8 mouse cellular contexts compared by ENCODE assay signal in genomic region chr3:84813436-84814156, GRCm38 (mm10). TPM values are rescaled to one million over a fixed set of nuclear protein-coding genes. Genes with fewer than 3 reads are reported as not detected.
DNase-seq lines count a peak whose midpoint lies in the region; ATAC-seq and TF ChIP-seq lines count a peak whose summit lies in the region.

No protein-coding gene starts in this region.

- peak overlapping the region; percentile 70 for H3K27ac ChIP-seq in kidney, adult 2 months (ENCODE audit: insufficient read depth, low read depth, low read length)
- peak overlapping the region; percentile 96 for H3K27ac ChIP-seq in forebrain, embryonic 16.5 days (ENCODE audit: low read length)

- 3% methylated on average over 29 of the region's 29 CpGs for WGBS in kidney, adult 2 months
- whole genome bisulfite sequencing in forebrain, embryonic 16.5 days, result under 1% methylated on average over 29 of the region's 29 CpGs

- H3K4me2 ChIP-seq in forebrain, embryonic 16.5 days (ENCODE audit: low read length), result peak overlapping the region; percentile 87

- ATAC-seq in forebrain, embryonic 16.5 days, result peak; percentile 32; the same call in 1 of the 2 replicates
- ATAC-seq in megakaryocyte, adult 5-6 weeks (ENCODE audit: poor library complexity, severe bottlenecking), result peak; percentile 8

- H3K27me3 ChIP-seq in kidney, adult 2 months (replicated peaks; ENCODE audit: control insufficient read depth, insufficient read depth, low read length), result no peaks in the 10 kb centered on the region
- no peaks in the 10 kb centered on the region for H3K27me3 ChIP-seq in forebrain, embryonic 16.5 days (replicated peaks; ENCODE audit: control insufficient read depth, insufficient read depth, low read length)

- H3K36me3 ChIP-seq in kidney, adult 2 months (ENCODE audit: control insufficient read depth, insufficient read depth, low read length), result no peaks in the 10 kb centered on the region
- H3K36me3 ChIP-seq in forebrain, embryonic 16.5 days (ENCODE audit: control insufficient read depth, insufficient read depth), result no peaks in the 10 kb centered on the region

- TF ChIP-seq CTCF in kidney, adult 2 months (conservative IDR thresholded peaks at IDR 0.05; ENCODE audit: insufficient read depth, insufficient read length, low read depth, low read length), result no peak

- no peak for DNase-seq in kidney, adult 2 months
- DNase-seq in kidney, postnatal 25 days, result no peak
- DNase-seq in MN1 (ENCODE audit: low spot score), result peak; percentile 14
- no peak for DNase-seq in adrenal gland, adult (ENCODE audit: inconsistent age in 2 of 2, low spot score in 1 of 2)
- DNase-seq in adrenal gland, postnatal 25 days, result no peak
- DNase-seq in adrenal gland, adult 18-20 months (ENCODE audit: low spot score in 2 of 2), result no peak

- H3K4me3 ChIP-seq in kidney, adult 2 months (ENCODE audit: insufficient read depth, low read depth, low read length), result peak overlapping the region; percentile 83
- peak overlapping the region; percentile 98 for H3K4me3 ChIP-seq in forebrain, embryonic 16.5 days (replicated peaks; ENCODE audit: low read length)

- TF ChIP-seq POLR2A in kidney, adult 2 months (IDR thresholded peaks at IDR 0.05; ENCODE audit: low read depth, low read length), result no peak

- no peaks in the 10 kb centered on the region; the same call in 1 of the 2 replicates for H3K4me1 ChIP-seq in kidney, adult 2 months (ENCODE audit: control insufficient read depth, insufficient read depth, low read length)
- H3K4me1 ChIP-seq in forebrain, embryonic 16.5 days (replicated peaks; ENCODE audit: control insufficient read depth, insufficient read depth, low read length), result peaks cover 23% of the 10 kb centered on the region

- peak overlapping the region; percentile 87 for H3K9ac ChIP-seq in forebrain, embryonic 16.5 days (replicated peaks; ENCODE audit: low read depth, low read length)

- H3K9me3 ChIP-seq in forebrain, embryonic 16.5 days (ENCODE audit: control insufficient read depth, low read length), result no peaks in the 10 kb centered on the region

RNA-seq across cellular contexts. Expression of gene Fbxw7, which starts 1.5 kb away (rescaled TPM):
- 3.3 and 4.1 TPM in 2 replicates for polyA plus RNA-seq in kidney, adult 2 months (2012; rRNA removed)
- polyA plus RNA-seq in forebrain, embryonic 16.5 days (2015; fragmentation: Nextera tagmentation; extraction: Ambion mirVana), result 35.7 and 41.4 TPM in 2 replicates
- total RNA-seq in megakaryocyte, adult 5-6 weeks (2015), result 7.8 and 8.2 TPM in 2 replicates
- 18.7 and 19.8 TPM in 2 replicates for total RNA-seq in megakaryocyte, adult 5-6 weeks (2017)
- 19.3 and 22.1 TPM in 2 replicates for total RNA-seq in adrenal gland, postnatal 25 days (2021)
- total RNA-seq in adrenal gland, adult 18-20 months (2021), result 10 to 100 TPM; 15.6 to 19.3 TPM
